Mouse (Mus musculus): ENCODE results near the gene Asic4. TPM values are rescaled to one million over a fixed set of nuclear protein-coding genes. Genes with fewer than 3 reads are reported as not detected.
A peak's percentile ranks its signal among the peaks of the same experiment; 100 is the strongest.

Gene Asic4
- polyA plus RNA-seq, 1 experiment from 2014 or later, result 0.56 TPM

DNA sequence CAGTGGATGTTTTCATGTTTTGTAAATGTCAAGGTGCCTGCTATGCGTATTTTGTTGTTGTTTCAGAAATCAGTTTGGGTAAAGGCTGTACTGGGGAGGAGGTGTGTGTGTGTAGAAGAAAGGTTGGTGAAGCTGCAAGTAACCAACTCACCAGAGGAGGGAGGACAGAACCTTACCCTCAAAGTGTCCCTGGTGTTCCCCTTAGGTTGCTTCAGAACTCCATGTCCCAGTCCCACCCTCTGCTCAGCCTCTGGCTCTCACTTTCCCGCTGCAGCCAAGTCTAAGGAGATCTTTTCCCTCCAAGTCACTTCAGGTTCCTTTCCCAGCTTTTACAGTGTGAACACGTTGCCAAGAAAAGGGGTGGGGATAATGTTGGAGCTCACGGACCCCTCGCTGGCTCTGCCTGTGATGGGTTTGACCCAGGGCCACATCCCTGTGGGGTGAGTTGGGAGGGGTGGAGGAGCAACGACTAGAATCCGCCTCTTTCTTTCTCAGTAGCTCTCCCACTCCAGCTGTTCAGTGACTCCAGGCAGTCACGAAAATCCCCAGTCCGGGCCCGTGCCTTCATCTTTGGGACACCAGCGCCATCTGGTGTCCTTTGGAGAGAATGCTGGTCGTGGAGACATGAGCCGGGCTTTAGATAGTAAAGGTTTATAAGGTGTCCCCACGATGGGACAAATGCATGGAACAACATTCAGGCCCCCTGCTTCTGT is 17.1 kb downstream of the Asic4 start:
- H3K27ac ChIP-seq (ENCODE audit: low read depth, low read length), result no peak overlapping the region
- DNase-seq (ENCODE audit: low spot score), result peak; percentile 78
- no peaks in the 10 kb centered on the region for H3K9me3 ChIP-seq (ENCODE audit: control insufficient read depth, low read length)
- no peak overlapping the region for H3K9ac ChIP-seq (ENCODE audit: low read depth, low read length)
- H3K27me3 ChIP-seq (replicated peaks; ENCODE audit: control insufficient read depth, insufficient read depth, low read length), result peaks cover 50% of the 10 kb centered on the region
- 9% methylated on average over 14 of the region's 14 CpGs for WGBS
- ATAC-seq (replicated peaks; ENCODE audit: low FRiP score), result peak; percentile 19
- H3K36me3 ChIP-seq (ENCODE audit: control insufficient read depth, insufficient read depth, low read length), result no peaks in the 10 kb centered on the region
- peak overlapping the region; percentile 12; the same call in 1 of the 2 replicates for H3K4me2 ChIP-seq
- peaks cover 26% of the 10 kb centered on the region for H3K4me1 ChIP-seq (replicated peaks; ENCODE audit: control insufficient read depth, insufficient read depth, low read length)
- no peak overlapping the region for H3K4me3 ChIP-seq (ENCODE audit: low read depth, low read length)

DNA sequence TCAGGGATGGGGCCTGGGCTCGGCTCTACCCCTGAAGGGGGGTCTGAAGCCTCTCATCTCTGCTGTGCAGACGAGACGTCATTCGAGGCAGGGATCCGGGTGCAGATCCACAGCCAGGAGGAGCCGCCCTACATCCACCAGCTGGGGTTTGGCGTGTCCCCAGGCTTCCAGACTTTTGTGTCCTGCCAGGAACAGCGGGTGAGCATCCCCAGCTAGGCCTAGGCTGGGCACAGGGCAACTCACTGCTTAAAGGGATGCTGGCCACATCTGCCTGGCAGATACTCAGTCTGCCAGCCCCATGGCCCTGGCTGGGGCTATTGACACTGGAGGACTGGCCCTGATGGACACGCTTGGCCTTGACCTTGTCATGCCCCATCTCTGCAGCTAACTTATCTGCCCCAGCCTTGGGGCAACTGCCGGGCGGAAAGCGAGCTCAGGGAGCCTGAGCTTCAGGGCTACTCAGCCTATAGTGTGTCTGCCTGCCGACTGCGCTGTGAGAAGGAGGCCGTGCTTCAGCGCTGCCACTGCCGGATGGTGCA is 19.1 kb downstream of the Asic4 start:
- Histone ChIP-seq H3K36me3 (ENCODE audit: control insufficient read depth, insufficient read depth, low read length) (no peaks in the 10 kb centered on the region), H3K9me3 (ENCODE audit: control insufficient read depth, low read length) (no peaks in the 10 kb centered on the region), H3K27me3 (replicated peaks; ENCODE audit: control insufficient read depth, insufficient read depth, low read length) (peaks cover 53% of the 10 kb centered on the region), H3K4me3 (ENCODE audit: low read depth, low read length) (no peak overlapping the region), H3K9ac (ENCODE audit: low read depth, low read length) (no peak overlapping the region), H3K4me2 (no peak overlapping the region), H3K27ac (ENCODE audit: low read depth, low read length) (no peak overlapping the region), H3K4me1 (replicated peaks; ENCODE audit: control insufficient read depth, insufficient read depth, low read length) (peaks cover 7% of the 10 kb centered on the region)
- DNase-seq (ENCODE audit: low spot score), result no peak
- ATAC-seq (replicated peaks; ENCODE audit: low FRiP score), result no peak
- 79% methylated on average over 17 of the region's 17 CpGs for WGBS

DNA sequence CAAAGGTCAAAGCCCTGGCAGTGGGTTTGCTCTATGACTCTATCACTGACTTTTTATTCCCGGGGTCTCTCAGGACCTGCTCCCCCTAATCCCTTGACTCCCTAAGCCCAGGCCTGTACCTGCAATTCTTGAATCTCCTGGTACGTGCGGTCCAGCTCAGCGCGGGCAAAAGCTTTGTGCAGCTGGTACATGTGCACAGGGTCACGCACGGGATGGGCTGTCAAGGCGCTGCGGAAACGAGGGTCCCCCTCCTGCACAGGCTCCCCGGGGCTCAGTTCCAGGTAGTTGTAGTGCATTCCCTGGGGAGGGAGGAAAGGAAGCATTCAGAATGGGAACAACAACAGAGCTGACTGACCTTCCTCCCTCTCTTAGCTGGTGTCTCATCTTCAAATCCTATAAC is 26.2 kb downstream of the Asic4 start:
- Histone ChIP-seq H3K4me2 (no peak overlapping the region), H3K27ac (ENCODE audit: low read depth, low read length) (no peak overlapping the region), H3K9ac (ENCODE audit: low read depth, low read length) (no peak overlapping the region), H3K36me3 (ENCODE audit: control insufficient read depth, insufficient read depth, low read length) (peaks cover 12% of the 10 kb centered on the region), H3K4me3 (ENCODE audit: low read depth, low read length) (no peak overlapping the region), H3K9me3 (ENCODE audit: control insufficient read depth, low read length) (no peaks in the 10 kb centered on the region), H3K27me3 (replicated peaks; ENCODE audit: control insufficient read depth, insufficient read depth, low read length) (peaks cover 49% of the 10 kb centered on the region), H3K4me1 (replicated peaks; ENCODE audit: control insufficient read depth, insufficient read depth, low read length) (peaks cover 14% of the 10 kb centered on the region)
- DNase-seq (ENCODE audit: low spot score) (no peak), ATAC-seq (replicated peaks; ENCODE audit: low FRiP score) (no peak)
- WGBS, result 92% methylated on average over 11 of the region's 11 CpGs

DNA sequence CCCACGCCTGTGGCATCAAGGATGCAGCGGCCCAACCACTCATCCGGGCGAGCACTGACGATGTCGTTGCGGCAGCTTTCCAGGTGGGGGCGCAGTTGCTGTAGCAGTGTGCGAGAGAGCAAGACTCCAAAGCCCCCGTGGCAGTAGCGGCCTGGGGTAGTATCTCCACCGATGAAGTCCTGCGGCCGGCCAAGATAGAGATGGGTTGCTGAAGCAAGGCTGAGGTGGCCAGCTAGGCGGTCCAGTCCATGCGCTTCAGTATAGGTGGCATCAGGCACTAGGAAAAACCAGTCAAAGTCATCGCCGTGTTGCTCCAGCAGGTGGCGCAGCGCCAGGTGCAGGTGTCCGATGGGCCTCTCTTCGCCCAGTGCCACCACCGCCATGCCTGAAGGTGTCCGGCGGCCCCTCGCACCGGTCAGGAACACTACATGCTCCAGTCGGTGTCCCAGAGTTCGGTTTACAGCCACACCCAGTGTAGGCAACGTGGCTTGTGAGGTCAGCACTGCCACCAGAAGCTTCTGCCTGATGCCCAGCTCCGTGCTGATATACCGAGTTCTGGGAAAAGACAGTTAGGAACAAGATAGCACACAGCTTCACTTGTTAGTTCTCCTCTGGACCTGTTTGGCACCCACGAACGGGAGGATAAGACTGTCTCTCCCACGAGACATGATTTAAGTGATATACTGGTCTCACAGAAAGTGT is 27.2 kb downstream of the Asic4 start:
- DNase-seq (ENCODE audit: low spot score), result peak; percentile 84
- peak overlapping the region; percentile 20; the same call in 1 of the 2 replicates for H3K4me3 ChIP-seq (ENCODE audit: low read depth, low read length)
- H3K4me1 ChIP-seq (replicated peaks; ENCODE audit: control insufficient read depth, insufficient read depth, low read length), result peaks cover 14% of the 10 kb centered on the region
- H3K4me2 ChIP-seq, result peak overlapping the region; percentile 95
- peaks cover 12% of the 10 kb centered on the region for H3K36me3 ChIP-seq (ENCODE audit: control insufficient read depth, insufficient read depth, low read length)
- H3K9me3 ChIP-seq (ENCODE audit: control insufficient read depth, low read length), result no peaks in the 10 kb centered on the region
- H3K27me3 ChIP-seq (replicated peaks; ENCODE audit: control insufficient read depth, insufficient read depth, low read length), result peaks cover 54% of the 10 kb centered on the region
- H3K9ac ChIP-seq (ENCODE audit: low read depth, low read length), result no peak overlapping the region
- WGBS, result 10% methylated on average over 35 of the region's 35 CpGs
- H3K27ac ChIP-seq (ENCODE audit: low read depth, low read length), result no peak overlapping the region
- peak; percentile 21; the same call in 1 of the 2 replicates for ATAC-seq (replicated peaks; ENCODE audit: low FRiP score)

DNA sequence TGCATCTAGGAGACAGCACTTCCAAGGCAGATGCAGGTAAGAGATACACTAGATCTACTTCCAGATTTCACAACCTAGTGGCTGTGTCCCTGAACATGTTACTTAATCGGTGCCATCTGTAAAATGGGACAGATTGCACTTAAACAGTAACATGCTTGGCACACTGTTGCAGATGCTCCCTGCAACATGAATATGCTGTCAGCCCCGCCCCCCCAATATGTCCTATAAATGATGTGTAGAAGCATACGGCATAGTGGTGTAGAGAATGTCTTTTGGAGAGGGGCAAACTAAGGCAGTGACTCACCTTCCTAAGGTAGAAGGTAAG is 27.7 kb downstream of the Asic4 start:
- peaks cover 57% of the 10 kb centered on the region for H3K27me3 ChIP-seq (replicated peaks; ENCODE audit: control insufficient read depth, insufficient read depth, low read length)
- 44% methylated on average over 3 of the region's 3 CpGs for WGBS

DNA sequence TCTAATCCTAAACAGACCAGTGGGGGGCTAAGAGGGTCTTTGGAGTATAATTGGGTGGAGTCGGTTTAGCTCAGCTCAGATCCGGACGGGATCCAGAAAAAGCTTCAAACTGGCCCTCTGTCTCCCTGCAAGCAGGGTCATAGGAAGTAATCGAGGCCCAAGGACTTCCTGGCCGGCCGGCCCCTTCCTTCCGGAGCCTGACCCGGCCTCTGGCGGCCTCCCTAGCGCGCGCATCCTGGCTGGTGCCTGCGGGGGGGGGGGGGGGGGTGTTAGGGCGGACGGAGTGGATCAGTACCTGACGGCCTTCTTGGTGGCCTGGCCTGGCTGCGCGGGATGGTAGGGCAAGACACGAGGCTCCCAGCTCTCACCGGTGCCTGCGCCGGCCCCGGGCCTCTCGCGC is 28.3 kb downstream of the Asic4 start:
- no peaks in the 10 kb centered on the region for H3K9me3 ChIP-seq (ENCODE audit: control insufficient read depth, low read length)
- no peak for DNase-seq (ENCODE audit: low spot score)
- H3K4me2 ChIP-seq, result peak overlapping the region; percentile 95
- peaks cover 12% of the 10 kb centered on the region for H3K36me3 ChIP-seq (ENCODE audit: control insufficient read depth, insufficient read depth, low read length)
- under 1% methylated on average over 16 of the region's 25 CpGs for WGBS
- peaks cover 14% of the 10 kb centered on the region for H3K4me1 ChIP-seq (replicated peaks; ENCODE audit: control insufficient read depth, insufficient read depth, low read length)
- ATAC-seq (replicated peaks; ENCODE audit: low FRiP score), result no peak; the same call in none of the 2 replicates
- H3K9ac ChIP-seq (ENCODE audit: low read depth, low read length), result peak overlapping the region; percentile 74
- H3K27me3 ChIP-seq (replicated peaks; ENCODE audit: control insufficient read depth, insufficient read depth, low read length), result peaks cover 63% of the 10 kb centered on the region
- H3K4me3 ChIP-seq (ENCODE audit: low read depth, low read length), result peak overlapping the region; percentile 78
- H3K27ac ChIP-seq (ENCODE audit: low read depth, low read length), result peak overlapping the region; percentile 53; the same call in 1 of the 2 replicates

More for the DNA sequence above, 27.7 kb downstream of the Asic4 start:
- peaks cover 12% of the 10 kb centered on the region for H3K36me3 ChIP-seq (ENCODE audit: control insufficient read depth, insufficient read depth, low read length)
- H3K9me3 ChIP-seq (ENCODE audit: control insufficient read depth, low read length), result no peaks in the 10 kb centered on the region
- H3K27ac ChIP-seq (ENCODE audit: low read depth, low read length), result no peak overlapping the region
- peaks cover 14% of the 10 kb centered on the region for H3K4me1 ChIP-seq (replicated peaks; ENCODE audit: control insufficient read depth, insufficient read depth, low read length)
- H3K4me3 ChIP-seq (ENCODE audit: low read depth, low read length), result peak overlapping the region; percentile 78
- DNase-seq (ENCODE audit: low spot score), result no peak
- H3K4me2 ChIP-seq, result peak overlapping the region; percentile 95
- no peak for ATAC-seq (replicated peaks; ENCODE audit: low FRiP score)
- H3K9ac ChIP-seq (ENCODE audit: low read depth, low read length), result no peak overlapping the region

DNA sequence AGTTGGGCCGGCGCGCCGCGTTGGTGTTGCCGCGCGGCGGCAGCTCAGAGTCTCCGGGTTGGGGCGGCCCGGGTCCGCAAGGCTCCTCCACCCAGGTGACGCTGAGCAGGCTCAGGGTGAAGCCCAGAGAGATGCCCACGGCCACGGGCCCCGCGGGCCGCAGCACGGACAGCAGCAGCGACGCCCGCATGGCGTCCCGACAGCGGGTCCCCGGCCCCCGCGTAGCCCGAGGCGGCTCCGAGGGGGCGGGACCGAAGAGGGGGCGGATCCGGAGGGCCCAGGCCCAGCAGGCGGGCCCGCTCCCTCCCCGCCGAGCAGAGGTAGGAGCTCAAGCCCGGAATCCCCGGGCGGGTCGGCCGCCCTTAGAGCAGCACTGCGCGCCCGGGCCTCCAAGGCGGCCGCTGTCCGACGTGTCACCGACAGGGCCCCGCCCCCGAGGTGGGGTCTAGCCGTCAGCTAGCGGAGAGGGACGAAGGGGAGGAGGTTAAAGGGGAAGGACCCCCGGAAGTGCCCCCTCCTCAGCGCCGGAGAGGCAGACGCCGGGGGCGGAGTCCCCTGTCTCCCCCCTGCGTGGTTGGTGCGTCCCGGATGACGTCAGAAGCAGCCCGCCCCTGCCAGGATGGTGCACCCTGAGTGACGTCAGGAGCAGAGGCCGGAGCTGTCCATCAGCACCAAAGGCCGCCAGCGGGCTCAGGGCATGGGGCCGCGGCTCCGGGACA is 28.8 kb downstream of the Asic4 start, which contains the start of the genes Chpf and Tmem198:
Chpf (minus strand) TSS at position 392 of the 719 bp plus-strand sequence.
Tmem198 (plus strand) TSS at position 617 of the 719 bp plus-strand sequence.
- peak; percentile 98 for DNase-seq (ENCODE audit: low spot score)

DNA sequence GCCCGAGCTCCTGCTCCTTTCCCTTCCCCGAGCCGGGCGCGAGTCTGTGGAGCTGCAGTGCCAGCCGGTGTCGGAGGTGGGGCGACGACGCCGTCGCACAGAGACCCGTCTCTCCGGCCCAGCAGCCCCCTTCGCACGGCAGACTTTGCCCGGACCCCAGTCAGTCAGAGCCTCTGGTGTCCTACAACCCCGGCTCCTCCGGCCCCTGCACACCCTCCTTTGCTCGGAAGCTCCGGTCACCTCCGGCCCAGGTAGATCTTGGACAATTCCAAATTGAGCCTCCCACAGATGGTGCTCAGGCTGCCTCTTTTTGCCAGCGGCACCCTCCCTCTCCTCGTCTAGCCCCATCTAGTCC is 29.4 kb downstream of the Asic4 start:
- ATAC-seq (replicated peaks; ENCODE audit: low FRiP score) (no peak), DNase-seq (ENCODE audit: low spot score) (no peak)
- Histone ChIP-seq H3K4me3 (ENCODE audit: low read depth, low read length) (peak overlapping the region; percentile 78), H3K27ac (ENCODE audit: low read depth, low read length) (no peak overlapping the region), H3K9me3 (ENCODE audit: control insufficient read depth, low read length) (no peaks in the 10 kb centered on the region), H3K36me3 (ENCODE audit: control insufficient read depth, insufficient read depth, low read length) (peaks cover 12% of the 10 kb centered on the region), H3K9ac (ENCODE audit: low read depth, low read length) (no peak overlapping the region), H3K27me3 (replicated peaks; ENCODE audit: control insufficient read depth, insufficient read depth, low read length) (peaks cover 74% of the 10 kb centered on the region), H3K4me1 (replicated peaks; ENCODE audit: control insufficient read depth, insufficient read depth, low read length) (peaks cover 14% of the 10 kb centered on the region), H3K4me2 (peak overlapping the region; percentile 95)
- WGBS, result 3% methylated on average over 20 of the region's 24 CpGs

More for the DNA sequence above, 28.8 kb downstream of the Asic4 start, which contains the start of the genes Chpf and Tmem198:
- Histone ChIP-seq H3K9ac (ENCODE audit: low read depth, low read length) (peak within 1 kb of the TSS; percentile 74), H3K4me3 (ENCODE audit: low read depth, low read length) (peak within 1 kb of the TSS; percentile 78), H3K9me3 (ENCODE audit: control insufficient read depth, low read length) (no peaks in the 10 kb centered on the region), H3K36me3 (ENCODE audit: control insufficient read depth, insufficient read depth, low read length) (peaks cover 12% of the 10 kb centered on the region), H3K27ac (ENCODE audit: low read depth, low read length) (peak within 1 kb of the TSS; percentile 53; the same call in 1 of the 2 replicates), H3K27me3 (replicated peaks; ENCODE audit: control insufficient read depth, insufficient read depth, low read length) (peaks cover 68% of the 10 kb centered on the region), H3K4me2 (peak within 1 kb of the TSS; percentile 95), H3K4me1 (replicated peaks; ENCODE audit: control insufficient read depth, insufficient read depth, low read length) (peaks cover 14% of the 10 kb centered on the region)
- under 1% methylated on average over 74 of the region's 76 CpGs for WGBS
- peak; percentile 91 for ATAC-seq (replicated peaks; ENCODE audit: low FRiP score)
